Mouse (Mus musculus): ENCODE results near the gene Flrt1.
"Not testable (repeated sequence)": the region's sequence is repeated elsewhere in the genome, so short reads cannot be mapped to it uniquely, and the experiment has no call there.

The Flrt1 gene

DNA sequence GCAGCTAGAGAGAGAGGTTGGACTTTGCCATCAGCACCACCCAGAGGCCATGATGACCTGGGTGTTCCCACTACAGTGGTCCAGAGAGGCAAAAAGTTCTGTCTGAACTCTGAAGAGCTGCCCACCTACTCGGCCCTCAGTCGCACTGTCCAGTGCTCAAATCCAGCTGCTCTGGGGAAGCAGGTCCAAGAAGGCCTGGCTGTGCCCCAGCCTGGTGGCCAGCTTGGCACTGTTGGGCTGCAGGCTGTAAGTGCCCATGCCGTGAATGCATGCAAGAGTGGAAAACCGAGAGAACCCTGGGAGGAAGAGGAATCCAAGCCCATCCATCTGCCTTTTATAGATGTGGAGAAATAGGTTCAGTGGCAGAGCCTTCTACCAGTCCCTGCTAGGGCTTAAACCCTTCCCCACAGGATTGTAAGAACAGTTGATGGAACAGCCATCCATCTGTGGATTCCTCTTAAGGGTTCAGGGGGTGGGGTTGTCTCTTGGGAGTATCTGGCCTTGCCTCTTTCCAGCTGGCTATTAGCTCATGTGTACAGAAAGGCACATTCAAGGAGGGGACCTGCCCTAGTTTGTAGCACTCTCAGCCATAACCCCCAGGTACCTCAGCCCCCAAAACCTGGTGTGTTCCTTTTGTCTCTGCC lies 2.1 kb downstream of the Flrt1 start:
- DNase-seq (ENCODE audit: low read depth, low spot score): no peak

DNA sequence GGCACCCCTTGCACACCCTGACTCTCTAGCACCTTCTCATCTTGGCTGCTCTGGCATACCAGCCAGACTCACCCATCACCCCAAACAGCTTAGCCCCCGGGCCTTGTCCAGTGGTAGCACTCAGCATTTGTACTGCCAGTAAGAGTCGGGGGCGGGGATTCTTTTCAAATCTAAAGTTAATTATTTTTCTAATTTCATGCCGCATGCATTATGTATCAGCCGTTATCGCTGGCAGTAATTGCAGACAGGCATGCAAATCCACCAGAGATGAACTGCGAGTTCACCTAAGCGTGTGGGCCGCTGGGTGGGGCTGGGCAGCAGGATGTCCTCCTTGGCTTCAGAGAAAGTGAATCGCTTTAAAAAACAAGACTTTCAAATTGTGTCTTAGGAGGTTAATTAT lies 3.5 kb downstream of the Flrt1 start:
- no peak for DNase-seq (ENCODE audit: low read depth, low spot score)

DNA sequence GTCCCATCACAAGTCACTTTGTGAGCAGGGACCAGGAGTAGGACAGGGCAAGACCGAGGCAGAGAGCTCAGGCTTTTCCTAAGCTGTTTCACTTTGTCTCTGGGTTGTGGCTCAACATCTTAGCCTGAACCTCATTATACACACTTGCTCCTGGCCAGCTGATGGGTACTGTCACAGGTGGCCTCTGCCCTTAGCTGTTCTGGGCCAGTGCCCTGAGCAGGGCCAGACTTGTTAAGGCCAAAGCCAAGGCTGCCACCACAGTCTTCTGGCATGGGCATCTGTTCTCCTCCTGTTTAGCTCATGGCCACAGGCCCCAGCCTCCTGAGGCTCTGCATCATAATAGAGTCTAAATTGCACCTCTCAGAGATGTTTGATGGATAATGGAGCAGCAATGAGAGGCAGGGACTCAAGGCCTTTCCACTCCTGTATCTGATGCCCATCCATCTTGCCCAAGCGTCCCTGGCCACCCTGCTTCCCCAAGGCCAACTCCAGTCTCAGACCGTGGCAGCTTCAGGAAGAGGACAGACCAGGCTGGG lies 5.8 kb downstream of the Flrt1 start:
- no peak for DNase-seq (ENCODE audit: low read depth, low spot score)

DNA sequence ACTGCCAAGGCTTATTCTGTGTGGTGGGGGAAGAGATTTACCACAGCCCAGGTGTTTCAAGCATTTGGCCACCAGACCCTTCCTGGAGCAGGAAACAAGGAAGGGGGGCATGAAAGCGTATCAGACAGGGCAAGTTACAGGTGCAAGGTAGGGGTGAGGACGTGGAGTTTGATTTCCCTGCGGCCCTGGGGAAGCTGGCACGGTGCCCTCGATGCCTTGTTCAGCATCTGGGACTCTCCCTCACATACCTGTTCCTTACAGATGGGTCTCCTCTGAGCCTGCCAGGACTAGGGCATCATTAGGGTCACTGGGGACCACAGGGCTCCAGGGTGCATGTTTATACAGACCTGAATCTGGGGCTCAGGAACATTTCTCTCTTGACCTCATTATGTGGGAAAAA lies 12.8 kb downstream of the Flrt1 start:
- DNase-seq (ENCODE audit: low read depth, low spot score): no peak

DNA sequence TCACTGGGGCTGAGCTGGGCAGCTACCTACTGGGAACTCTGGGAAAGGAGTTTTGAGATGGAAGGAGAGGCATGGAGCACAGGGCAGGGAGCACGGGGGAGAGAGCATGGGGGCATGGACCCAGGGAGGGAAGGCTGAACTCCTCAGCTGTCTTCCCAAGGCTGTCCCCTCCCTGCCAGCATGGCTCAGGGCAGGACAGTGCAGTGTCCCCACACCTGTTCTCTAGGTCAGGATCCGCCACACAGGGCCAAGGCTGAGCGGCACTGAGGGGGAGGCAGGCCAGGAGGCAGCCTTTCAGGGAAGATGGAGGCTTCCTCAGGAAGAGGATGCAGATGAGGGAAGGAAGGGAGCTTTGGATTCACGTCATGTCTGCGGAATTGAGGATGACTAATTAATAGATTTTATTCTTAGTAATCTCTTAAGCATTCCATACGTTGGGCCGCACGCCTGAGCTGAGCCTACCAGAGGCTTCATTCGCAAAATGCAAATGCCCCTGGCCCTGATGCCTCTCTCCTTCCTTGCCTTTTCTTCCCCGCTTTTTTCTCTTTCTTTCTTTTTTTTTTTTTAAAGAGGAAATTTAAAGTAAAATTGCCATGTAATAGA lies 14.0 kb downstream of the Flrt1 start:
- DNase-seq (ENCODE audit: low read depth, low spot score): no peak

DNA sequence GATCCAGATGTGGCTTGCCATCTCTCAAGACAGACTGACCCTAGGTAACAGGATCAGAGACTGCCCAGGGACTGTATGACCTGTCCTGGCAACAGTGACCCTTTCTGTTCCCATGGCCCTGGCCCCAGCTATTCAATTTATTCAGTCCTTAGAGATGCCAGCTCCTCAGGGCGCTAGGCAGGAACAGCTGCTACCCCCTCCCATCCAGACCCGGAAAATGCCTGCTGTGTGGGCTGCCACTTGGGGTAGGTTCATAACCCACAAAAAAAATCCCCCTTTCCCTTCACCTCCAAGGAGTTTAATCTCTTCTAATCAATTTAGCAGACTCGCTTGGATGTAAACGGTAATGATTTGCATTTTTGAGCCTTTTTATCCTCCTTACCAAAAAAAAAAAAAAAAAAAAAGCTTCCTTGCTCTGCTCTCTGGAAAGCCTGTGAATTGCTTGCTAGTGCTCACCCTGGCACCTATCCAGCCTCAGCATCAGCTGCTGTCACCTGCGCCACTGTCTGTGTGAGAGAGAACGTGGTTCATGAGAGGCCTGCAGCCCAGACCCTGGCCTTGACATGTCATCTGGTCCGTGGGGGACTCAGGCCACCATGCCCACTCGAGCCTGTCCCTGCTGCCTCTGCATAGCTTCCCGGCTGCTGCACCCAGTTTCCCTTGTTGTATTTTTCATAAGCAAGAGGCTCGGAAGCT lies 15.0 kb downstream of the Flrt1 start:
- DNase-seq (ENCODE audit: low read depth, low spot score): no peak

DNA sequence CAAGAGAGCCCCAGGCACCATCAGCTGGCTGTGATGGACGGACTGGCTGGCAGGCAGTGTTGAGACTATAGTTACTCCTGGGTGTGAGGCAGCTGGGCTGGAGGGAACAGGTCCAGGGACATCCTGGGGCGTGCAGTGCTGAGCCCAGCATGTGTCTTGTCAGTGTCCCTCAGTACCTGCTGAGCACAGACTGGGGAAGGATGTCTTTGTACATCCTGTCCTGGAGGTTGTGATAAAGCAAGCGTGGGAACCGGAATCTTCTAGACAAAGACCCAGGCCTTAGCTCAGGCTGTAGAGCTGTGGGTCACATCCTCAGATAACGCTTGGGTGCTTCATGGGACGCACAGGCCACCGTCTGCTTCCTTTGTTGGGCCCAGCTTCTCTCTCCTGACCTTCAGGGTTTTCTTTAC lies 15.7 kb downstream of the Flrt1 start:
- DNase-seq (ENCODE audit: low read depth, low spot score): no peak

DNA sequence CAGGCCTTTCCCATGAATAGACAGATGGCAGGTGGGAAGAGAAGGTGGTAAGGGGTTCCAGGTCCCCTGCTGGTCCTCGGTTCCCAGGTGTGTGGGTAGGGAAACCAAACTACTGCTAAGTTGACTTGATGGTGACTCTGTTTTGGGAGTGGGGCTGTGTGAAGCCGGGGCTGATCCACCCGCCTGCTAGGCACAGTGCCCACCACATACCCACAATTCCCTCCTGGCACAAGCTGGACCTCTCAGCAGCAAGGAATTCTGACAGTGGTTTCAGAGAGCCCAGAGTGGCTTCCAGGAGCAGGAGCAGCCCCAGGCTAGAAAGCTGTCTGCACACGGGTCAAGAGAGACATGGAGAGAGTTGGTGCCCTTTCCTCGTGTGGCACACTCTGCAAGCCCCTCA lies 16.5 kb downstream of the Flrt1 start:
- no peak for DNase-seq (ENCODE audit: low read depth, low spot score)

DNA sequence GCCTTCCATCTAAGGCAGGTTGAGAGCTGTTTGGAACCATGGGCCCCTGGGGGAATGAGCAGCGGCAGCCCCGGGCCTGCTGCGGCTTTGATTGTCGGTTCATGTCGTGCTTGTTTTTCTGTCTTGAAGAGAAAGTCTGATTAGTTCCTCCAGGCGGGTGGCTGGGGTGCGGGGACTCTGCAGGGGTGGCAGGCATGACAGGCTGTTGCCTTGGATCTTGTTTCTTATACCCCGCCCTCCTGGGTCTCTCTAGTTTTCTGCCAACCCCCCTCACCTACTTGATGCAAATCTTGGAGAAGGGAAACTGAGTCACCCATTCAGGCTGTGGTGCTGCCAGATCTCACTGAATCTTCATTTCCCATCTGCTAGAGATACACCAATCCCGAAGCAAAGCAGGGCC lies 17.0 kb downstream of the Flrt1 start:
- no peak for DNase-seq (ENCODE audit: low read depth, low spot score)

DNA sequence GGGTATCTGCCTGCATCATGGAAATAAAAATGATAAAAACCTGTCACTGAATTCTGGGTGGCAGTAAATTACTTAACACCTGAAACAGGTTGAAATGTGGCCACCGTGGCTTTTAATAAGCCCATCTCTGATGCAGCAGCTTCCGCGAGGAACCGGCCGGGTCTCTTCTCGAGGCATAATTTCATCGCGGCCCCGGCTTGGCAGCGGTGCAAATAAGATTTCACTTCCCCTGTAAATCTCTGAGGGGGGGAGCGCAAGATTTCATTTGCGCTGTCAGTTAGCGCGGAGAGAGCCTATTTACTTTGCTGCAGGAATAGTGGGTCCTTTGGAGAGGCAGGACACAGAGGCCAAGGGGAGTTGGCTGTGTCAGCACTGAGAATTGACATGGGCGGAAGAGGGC lies 20.8 kb downstream of the Flrt1 start:
- DNase-seq (ENCODE audit: low read depth, low spot score): peak; percentile 54

DNA sequence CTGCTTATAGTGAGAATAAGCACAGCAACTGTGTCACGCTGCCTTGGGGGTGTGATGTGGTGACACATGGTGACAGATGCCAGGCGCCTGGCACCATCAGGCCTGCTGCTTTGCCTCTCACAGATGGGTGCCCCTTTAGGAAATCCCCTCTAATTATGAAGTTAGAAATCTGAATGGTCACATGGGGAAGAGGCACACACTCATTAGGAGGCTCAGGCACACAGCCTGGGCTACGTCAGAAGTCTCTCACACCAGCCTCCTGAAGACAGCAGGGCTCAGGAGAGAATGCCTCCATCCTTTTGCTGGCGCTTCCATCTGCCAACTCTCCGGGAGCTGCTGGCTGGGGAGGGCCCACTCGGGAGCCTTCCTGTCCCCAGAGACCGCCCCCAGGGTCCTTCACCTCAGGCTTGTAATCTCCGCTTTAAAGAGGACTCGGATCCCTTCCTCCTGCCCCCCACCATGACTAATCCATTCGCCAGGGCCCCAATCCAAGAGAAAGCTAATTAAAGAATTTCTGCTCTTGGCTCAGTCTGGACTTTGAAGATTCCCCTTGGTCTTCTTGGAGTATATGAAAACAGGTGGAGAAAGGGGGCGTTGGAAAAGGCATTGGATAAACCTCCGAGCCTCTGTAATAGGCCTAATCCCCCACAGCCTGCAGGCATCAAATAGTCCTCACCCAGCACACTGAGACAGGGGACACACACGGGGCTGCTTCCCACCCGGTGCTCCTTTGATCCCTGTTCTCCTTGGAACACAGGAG lies 22.3 kb downstream of the Flrt1 start:
- peak; percentile 27 for DNase-seq (ENCODE audit: low read depth, low spot score)

DNA sequence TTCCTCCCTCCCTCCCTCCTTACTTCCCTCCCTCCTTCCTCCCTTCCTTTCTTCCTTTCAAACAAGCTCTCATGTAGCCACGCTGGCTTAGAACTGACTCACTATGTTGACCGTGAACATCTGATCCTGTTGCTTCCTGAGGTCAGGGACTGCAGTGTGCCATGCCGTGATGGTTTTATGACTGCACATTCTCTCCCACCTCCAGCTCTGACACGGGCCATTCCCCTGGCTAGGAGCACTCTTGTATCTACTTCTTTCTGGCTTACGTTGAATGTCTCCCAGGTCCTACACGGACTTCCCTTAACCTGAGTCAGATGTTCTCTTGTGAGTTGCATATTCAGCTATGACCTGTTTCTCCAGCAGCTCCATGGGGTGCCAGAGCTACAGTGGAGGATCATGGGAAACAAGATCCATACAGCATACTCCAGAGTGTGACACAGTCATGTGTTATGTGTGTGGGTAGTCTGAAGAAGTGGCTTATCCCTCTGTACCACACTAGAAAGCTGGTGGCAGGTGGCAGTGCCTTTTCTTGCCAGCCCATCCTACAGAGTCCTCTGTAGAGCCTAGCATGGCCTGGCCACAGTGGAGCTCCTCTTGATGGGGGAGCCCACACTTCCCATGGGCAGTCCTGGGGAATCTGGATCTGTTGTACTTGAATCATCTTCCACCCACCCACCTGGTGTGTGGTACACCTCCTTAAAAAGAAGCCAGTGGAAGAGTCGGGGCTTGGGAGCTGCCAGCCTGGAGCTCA lies 23.8 kb downstream of the Flrt1 start:
- DNase-seq (ENCODE audit: low read depth, low spot score): no peak

DNA sequence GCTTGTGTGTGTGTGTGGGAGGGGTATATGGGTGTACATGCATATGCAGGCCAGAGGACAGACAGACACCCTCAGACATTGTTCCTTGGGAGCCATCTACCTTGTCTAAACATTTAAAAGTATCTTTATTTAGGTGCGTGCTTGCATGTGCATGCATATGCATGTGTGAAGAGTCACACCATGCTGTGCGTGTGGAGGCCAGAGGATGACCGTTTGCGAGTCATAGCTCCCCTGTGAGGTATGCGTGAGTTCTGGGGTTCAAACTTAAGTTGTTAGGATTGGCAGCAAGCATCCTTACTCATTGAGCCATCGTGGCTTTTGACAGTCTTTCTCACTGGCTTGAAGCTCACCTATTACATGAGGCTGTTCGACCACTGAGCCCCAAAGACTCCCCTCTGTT lies 27.3 kb downstream of the Flrt1 start:
- DNase-seq (ENCODE audit: low read depth, low spot score): no peak

DNA sequence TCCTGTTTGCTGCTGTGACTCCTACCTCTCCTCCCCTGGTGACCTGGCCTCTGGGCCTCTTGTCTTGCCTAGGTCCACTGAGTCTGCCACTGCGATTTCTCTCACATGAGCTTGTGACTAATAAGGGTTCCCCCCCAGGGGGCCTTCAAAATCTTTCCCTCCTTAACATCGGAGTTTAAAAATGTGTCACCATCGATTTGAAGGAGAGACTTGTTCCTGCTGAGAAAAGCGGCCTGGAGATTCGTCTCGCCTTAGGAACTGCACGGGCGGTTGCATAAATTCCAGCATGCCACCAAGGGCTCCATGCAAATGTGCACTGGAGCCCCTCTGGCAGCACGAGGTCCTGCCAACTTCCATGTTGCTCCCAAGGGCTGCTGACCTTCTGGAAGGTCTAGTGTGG lies 27.9 kb downstream of the Flrt1 start:
- no peak for DNase-seq (ENCODE audit: low read depth, low spot score)

DNA sequence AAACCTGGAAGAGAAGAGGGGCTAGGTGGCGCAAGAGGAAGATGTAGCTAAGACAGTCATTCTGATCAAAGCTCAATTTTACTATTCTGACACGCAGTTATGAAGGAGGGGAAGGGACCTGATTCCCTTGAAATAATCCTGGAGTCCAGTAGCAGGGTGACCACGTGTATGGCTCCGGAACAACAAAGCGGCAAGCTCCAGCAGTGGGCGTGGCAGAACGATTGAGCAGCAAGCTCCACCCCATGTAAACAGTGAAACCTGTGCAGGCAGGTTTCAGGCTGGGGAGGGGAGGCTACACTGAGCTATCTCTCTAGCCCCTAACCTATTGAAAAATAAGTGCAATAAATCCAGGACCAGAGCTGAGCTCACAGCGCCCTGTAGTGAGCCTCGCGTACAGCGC lies 30.2 kb downstream of the Flrt1 start:
- DNase-seq (ENCODE audit: low read depth, low spot score): not testable (repeated sequence)

DNA sequence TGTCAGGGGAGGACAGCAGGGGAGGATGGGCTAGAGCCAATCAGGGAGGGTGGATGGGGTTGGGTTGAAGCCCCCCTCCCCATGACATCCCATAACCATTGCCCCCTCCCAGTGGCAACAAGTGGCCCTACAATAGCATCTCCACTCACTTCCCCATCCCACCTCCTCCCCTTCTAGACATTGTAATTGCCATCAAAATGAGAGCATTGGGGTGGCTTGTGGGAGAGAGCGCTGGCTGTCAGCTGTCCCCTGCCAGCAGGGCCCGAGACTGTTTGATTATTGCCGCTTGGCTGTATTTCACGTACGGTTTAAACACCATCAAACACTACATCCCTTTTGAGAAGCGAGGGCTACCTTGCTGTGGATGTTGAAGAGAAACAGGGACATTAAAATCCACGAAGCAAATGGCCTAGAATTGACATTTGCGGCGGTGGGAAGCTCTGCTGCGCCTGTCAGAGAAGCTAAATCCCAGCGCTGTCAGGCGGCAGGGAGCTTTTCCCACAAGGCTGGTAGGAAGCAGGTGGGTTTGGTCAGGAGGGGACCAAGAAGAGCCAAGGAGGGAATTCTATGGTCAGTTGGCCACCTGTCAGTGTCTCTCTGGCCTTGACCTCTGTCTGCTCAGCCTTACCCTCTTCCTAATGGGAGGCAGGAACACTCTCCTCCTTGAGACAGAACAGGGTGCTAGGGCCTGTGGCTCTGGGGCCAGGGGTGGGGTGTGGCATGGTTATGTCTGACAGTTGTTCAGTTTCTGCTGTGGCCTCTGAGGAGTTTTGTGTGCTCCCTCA lies 31.3 kb downstream of the Flrt1 start:
- DNase-seq (ENCODE audit: low read depth, low spot score): no peak

DNA sequence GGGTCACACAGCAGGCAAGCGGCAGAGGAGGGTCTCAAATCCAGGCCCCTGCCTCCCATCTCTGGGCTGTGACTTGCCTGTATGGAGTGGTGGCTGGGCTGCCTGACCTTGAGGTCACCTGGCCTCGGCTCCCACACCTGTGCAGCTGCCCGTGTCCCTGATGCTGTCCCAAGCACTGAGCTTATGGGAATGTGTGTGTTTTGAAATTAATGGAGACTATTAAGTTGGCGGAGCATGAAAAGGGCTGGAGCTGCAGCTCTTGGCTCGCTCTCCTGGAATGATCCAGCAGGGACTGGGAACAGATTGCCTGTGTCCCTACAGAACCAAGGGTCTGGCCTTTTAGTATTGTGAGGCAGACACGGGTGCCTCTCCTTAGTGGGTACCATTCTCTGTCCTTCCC lies 33.3 kb downstream of the Flrt1 start:
- DNase-seq (ENCODE audit: low read depth, low spot score): no peak

DNA sequence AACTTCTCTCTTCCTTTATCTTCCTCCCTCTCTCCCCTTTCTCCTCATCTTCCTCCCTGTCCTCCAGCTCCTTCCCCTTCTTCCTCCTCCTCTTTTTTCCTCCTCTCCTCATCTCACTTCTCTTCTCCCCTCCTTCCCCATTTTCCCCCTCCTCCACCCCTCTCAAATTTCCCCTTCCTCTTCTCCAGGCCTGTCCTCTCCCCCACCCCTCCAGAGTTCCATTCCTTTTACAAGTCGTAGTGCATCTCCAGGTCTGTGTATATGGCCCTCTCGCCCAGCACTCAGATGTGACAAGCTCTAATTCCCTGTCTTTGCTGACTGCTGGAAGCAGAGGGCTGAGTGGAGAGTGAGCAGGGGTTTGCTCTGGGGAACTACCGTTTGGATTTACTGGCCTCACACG lies 34.8 kb downstream of the Flrt1 start:
- DNase-seq (ENCODE audit: low read depth, low spot score): no peak

DNA sequence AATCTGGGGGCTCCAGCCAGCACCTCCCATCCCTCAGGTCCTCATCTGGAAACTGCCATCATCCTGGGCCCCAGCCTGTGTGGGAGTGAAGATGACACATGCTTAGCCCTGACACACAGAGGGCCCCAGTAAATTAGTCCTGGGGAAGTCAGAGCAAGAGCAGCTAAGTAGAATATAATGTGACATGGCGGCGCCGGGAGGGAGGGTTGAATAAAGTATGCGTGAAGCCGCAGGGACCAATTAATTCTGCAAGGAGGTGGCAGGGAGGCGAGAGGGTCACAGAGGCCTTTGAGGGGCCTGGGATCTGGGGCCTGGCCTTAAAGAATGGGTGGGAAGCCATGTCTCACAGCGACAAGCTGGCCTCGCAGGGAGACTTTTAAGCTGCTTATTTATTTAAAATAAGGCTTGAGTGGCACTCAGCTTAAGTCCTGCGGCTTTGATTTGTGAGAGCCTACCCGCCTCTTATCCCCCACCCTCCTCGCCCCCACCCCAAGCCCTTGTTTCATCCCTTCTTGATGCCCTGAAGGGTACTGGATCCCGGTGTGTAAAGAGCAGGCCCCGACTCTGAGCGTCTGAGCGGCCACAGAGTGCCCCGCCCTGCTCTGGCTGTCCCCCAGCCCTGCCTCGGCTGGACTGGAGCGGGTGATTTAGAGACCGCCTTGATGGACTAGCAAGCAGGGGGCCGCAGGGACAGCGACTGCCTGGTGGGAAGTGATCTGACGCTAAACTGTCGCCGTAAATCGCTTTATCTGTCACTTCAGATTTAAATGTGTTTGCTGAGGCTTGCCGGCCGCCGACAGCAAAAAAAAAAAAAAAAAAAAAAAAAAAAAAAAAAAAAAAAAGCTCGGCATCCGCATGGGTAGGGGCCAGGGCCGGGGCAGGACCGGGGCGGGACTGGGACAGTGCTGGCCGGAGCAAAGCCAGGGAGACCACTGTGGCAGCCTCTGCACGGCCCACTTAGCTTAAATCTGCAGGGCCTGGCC lies 35.5 kb downstream of the Flrt1 start:
- no peak for DNase-seq (ENCODE audit: low read depth, low spot score)
